Mouse (Mus musculus) midbrain, embryonic 16.5 days (tissue): ENCODE results near the gene Bsnd. TPM values are rescaled to one million over a fixed set of nuclear protein-coding genes. Genes with fewer than 3 reads are reported as not detected.

Experiments
- ATAC-seq: fragments of 200-750 bp; cut with Nextera tagmentation; 2 replicates; pipeline ENCODE4 v1.8.0; 2017; ENCODE audit warnings: moderate TSS enrichment
- H3K27ac ChIP-seq: fragments of 300-500 bp; sonication (generic); 2 replicates; pipeline ENCODE4 v1.5.1; 2014; ENCODE audit warnings: mild to moderate bottlenecking, low read length, mixed read lengths
- H3K27me3 ChIP-seq: fragments of 300-500 bp; sonication (generic); 2 replicates; pipeline ENCODE4 v1.6.1; 2014; ENCODE audit warnings: low read depth, low read length, mixed read lengths; ENCODE audit not compliant: control insufficient read depth, insufficient read depth
- H3K36me3 ChIP-seq: fragments of 300-500 bp; sonication (generic); 2 replicates; pipeline ENCODE4 v1.6.1; 2014; ENCODE audit warnings: mild to moderate bottlenecking, low read length, moderate library complexity, mixed read lengths; ENCODE audit not compliant: control insufficient read depth, insufficient read depth
- H3K4me1 ChIP-seq: fragments of 300-500 bp; sonication (generic); 2 replicates; pipeline ENCODE4 v1.6.1; 2014; ENCODE audit warnings: mild to moderate bottlenecking, low read length, mixed read lengths; ENCODE audit not compliant: control insufficient read depth, insufficient read depth
- H3K4me2 ChIP-seq: fragments of 300-500 bp; sonication (generic); 2 replicates; pipeline ENCODE4 v1.6.1; 2014; ENCODE audit warnings: mild to moderate bottlenecking, low read length, mixed read lengths
- H3K4me3 ChIP-seq: fragments of 300-500 bp; sonication (generic); 2 replicates; pipeline ENCODE4 v1.5.1; 2014; ENCODE audit warnings: low read depth, mild to moderate bottlenecking, low read length, moderate library complexity, mixed read lengths
- H3K9ac ChIP-seq: fragments of 300-500 bp; sonication (generic); 2 replicates; pipeline ENCODE4 v1.6.1; 2014; ENCODE audit warnings: low read depth, low read length, mixed read lengths
- H3K9me3 ChIP-seq: fragments of 300-500 bp; sonication (generic); replicated peaks from 2 replicates; pipeline ENCODE4 v1.6.1; 2014; ENCODE audit warnings: mild to moderate bottlenecking, low read length, mixed read lengths; ENCODE audit not compliant: control insufficient read depth, poor library complexity, severe bottlenecking
- WGBS: fragments of 180-500 bp; shearing (Covaris S2); extraction: QIAGEN DNeasy Blood & Tissue Kit; methylation state at CpG from one replicate; pipeline ENCODE4 v1.1.7; 2014; 5-methylcytosine and 5-hydroxymethylcytosine counted together
- polyA plus RNA-seq: library from polyadenylated mRNA; unstranded; fragments of >200 nt; fragmentation: Nextera tagmentation; extraction: Ambion mirVana; gene quantifications from 2 replicates; pipeline ENCODE4 v1.2.1, GENCODE M21; 2015

Gene Bsnd
- polyA plus RNA-seq, 1 experiment from 2014 or later = not detected

DNA sequence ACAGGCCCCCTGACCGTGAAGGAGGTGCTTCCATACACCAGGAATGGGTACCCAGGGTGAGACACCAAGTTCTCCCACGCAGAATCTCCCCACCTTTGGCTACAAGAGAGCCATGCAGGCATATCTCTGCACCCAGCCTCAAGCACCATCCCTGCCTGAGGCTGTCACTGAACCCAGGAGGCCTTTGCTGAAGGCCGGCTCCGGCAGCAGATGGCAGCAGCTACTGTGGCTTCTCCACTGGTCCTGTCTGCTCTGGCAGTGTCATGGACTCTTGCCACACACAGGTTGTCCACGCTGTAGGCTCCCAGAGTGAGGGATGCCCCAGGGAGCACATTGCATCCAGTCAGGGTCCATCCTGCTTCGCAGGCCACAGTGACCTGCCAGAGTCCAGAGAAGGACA lies 48.9 kb downstream of the Bsnd start:
- 0 out of 2 replicates have a peak, but pooled peaks have one; percentile 12 for ATAC-seq
- Histone ChIP-seq H3K27ac (no peak overlapping the region), H3K27me3 (no peaks in the 10 kb centered on the region), H3K9ac (no peak overlapping the region), H3K9me3 (no peaks in the 10 kb centered on the region), H3K4me2 (no peak overlapping the region), H3K4me1 (no peaks in the 10 kb centered on the region), H3K36me3 (peaks cover 24% of the 10 kb centered on the region), H3K4me3 (no peak overlapping the region)
- WGBS = 84% methylated on average over 6 of the region's 6 CpGs

DNA sequence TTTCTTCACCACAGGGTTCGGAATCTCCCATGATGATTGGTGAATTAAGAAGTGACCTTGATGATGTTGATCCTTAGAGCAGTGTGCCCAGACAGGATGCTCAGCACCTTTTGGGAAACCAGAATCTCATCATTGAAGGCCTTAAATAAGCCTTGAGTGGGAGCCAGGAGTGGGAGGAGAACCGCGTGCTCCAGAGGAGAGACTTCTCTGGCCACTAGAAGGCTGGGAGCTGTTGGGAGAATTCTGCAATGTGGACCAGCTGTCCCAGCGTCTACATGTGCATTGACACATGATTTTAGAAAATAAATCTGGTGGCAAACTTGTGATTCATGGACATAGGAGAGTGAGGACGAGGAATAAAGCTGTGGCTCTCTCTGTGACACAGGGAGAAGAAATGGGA lies 53.3 kb downstream of the Bsnd start:
- H3K27me3 ChIP-seq = no peaks in the 10 kb centered on the region
- H3K9ac ChIP-seq = no peak overlapping the region
- WGBS = 95% methylated on average over 5 of the region's 5 CpGs
- no peak overlapping the region for H3K27ac ChIP-seq
- no peaks in the 10 kb centered on the region for H3K9me3 ChIP-seq
- no peak overlapping the region for H3K4me2 ChIP-seq
- no peak for ATAC-seq
- H3K36me3 ChIP-seq = peaks cover 43% of the 10 kb centered on the region
- no peak overlapping the region for H3K4me3 ChIP-seq
- H3K4me1 ChIP-seq = no peaks in the 10 kb centered on the region

DNA sequence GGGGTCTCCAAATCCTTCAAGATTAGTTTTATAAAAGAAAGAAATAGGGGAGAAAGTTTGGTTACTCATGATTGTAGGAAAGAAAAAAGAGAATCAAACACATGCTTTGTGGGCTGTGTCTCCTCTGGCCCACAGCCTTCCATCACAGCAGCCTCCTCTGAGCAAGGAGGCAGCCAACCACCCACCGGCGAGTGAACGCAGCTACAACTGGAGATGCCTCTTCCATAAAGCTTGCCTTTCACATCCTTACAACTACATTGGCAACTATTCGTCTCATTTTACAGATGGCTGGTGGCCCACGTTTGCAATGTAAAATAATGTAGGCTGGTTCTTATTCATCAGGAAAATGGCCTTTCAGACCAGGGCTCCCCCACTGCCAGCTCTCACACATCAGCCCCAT lies 54.9 kb downstream of the Bsnd start:
- no peaks in the 10 kb centered on the region for H3K27me3 ChIP-seq
- WGBS = 90% methylated on average over 5 of the region's 5 CpGs

DNA sequence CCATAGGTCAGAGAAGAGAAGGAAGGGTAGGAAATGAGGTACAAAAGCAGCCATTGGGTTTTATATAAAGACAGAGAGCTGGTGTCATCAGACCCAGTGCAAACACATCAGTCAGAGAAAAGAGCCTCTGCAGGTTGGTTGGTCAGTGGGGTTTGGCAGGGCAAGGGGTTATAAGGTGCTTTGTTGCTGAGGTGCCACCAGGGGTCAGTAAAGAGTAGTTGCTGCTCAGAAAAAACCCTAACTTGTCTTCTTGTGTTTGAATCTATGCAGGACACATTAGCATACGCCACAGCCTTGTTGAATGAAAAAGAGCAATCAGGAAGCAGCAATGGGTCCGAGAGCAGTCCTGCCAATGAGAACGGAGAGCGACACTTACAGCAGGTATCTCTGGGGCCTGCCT lies 55.6 kb downstream of the Bsnd start:
- WGBS = 59% methylated on average over 4 of the region's 4 CpGs
- peaks cover 40% of the 10 kb centered on the region for H3K36me3 ChIP-seq
- no peak for ATAC-seq
- H3K27me3 ChIP-seq = no peaks in the 10 kb centered on the region
- no peak overlapping the region for H3K27ac ChIP-seq
- H3K9ac ChIP-seq = no peak overlapping the region
- H3K4me1 ChIP-seq = no peaks in the 10 kb centered on the region
- H3K9me3 ChIP-seq = no peaks in the 10 kb centered on the region
- no peak overlapping the region for H3K4me3 ChIP-seq
- H3K4me2 ChIP-seq = no peak overlapping the region

More for the DNA sequence above, 54.9 kb downstream of the Bsnd start:
- H3K9ac ChIP-seq = no peak overlapping the region
- no peak overlapping the region for H3K27ac ChIP-seq
- no peak overlapping the region for H3K4me2 ChIP-seq
- no peak for ATAC-seq
- H3K36me3 ChIP-seq = peaks cover 41% of the 10 kb centered on the region
- H3K4me1 ChIP-seq = no peaks in the 10 kb centered on the region
- H3K9me3 ChIP-seq = no peaks in the 10 kb centered on the region
- no peak overlapping the region for H3K4me3 ChIP-seq

DNA sequence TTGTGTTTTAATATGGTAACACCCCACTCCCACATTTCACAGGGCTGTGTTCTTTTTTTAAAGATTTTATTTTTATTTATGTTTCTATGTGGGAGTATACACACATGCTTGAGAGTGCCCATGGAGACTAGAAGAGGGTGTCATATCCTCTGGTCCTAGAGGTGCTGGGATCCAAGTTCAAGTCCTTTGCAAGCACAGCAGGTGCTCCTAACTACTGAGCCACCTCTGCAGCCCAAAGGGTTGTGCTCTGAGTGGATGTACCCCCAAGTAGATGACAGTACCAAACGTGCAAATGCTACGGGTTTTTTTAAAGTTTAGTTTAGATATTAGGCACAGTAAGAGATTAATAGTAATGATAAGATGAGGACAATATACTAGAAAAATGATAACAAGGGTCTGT lies 56.7 kb downstream of the Bsnd start:
- Histone ChIP-seq H3K4me1 (no peaks in the 10 kb centered on the region), H3K9me3 (no peaks in the 10 kb centered on the region), H3K36me3 (peaks cover 45% of the 10 kb centered on the region), H3K4me2 (no peak overlapping the region), H3K27me3 (no peaks in the 10 kb centered on the region), H3K27ac (no peak overlapping the region), H3K9ac (no peak overlapping the region), H3K4me3 (no peak overlapping the region)
- no peak for ATAC-seq
- 95% methylated on average over 2 of the region's 2 CpGs for WGBS

Other genes with a start within 250 kb of the Bsnd start
- gene Usp24, start 176.1 kb downstream of the Bsnd start, polyA plus RNA-seq = 7.6 and 8.5 TPM in 2 replicates
- gene Pcsk9, start 28.0 kb downstream of the Bsnd start, polyA plus RNA-seq = 2.1 and 2.3 TPM in 2 replicates
- gene Dhcr24, start 68.8 kb upstream of the Bsnd start, polyA plus RNA-seq = 3.8 and 4.7 TPM in 2 replicates
- not detected in 2 replicates for gene Lexm, start 125.0 kb upstream of the Bsnd start, polyA plus RNA-seq
- 3.6 and 4.4 TPM in 2 replicates for gene Ttc22, start 130.1 kb upstream of the Bsnd start, polyA plus RNA-seq
- gene Pars2, start 158.8 kb upstream of the Bsnd start, polyA plus RNA-seq = 8.9 and 9.9 TPM in 2 replicates
- gene Ttc4, start 186.7 kb upstream of the Bsnd start, polyA plus RNA-seq = 159 and 163 TPM in 2 replicates
- 0.38 and 1.6 TPM in 2 replicates for gene Mroh7, start 238.6 kb upstream of the Bsnd start, polyA plus RNA-seq
- gene Fam151a, start 241.6 kb upstream of the Bsnd start, polyA plus RNA-seq = not detected in 2 replicates